8 mouse cellular contexts compared by ENCODE assay signal in genomic region chr2:30178711-30179110, GRCm38 (mm10). TPM values are rescaled to one million over a fixed set of nuclear protein-coding genes. Genes with fewer than 3 reads are reported as not detected.
DNase-seq lines count a peak whose midpoint lies in the region; ATAC-seq and TF ChIP-seq lines count a peak whose summit lies in the region.
"Not testable (repeated sequence)": the region's sequence is repeated elsewhere in the genome, so short reads cannot be mapped to it uniquely, and the experiment has no call there.

No protein-coding gene starts in this region.

- not testable (repeated sequence) for H3K36me3 ChIP-seq in MEL (ENCODE audit: control insufficient read depth in 1 of 2, insufficient read depth in 2 of 2, low read length in 2 of 2)
- peaks cover 37% of the 10 kb centered on the region for H3K36me3 ChIP-seq in forebrain, embryonic 10.5 days (replicated peaks)
- H3K36me3 ChIP-seq in heart, embryonic 12.5 days = peaks cover 36% of the 10 kb centered on the region
- H3K36me3 ChIP-seq in hindbrain, embryonic 16.5 days (ENCODE audit: control insufficient read depth, insufficient read depth, low read length) = peaks cover 12% of the 10 kb centered on the region
- peaks cover 18% of the 10 kb centered on the region for H3K36me3 ChIP-seq in liver, embryonic 16.5 days (ENCODE audit: control insufficient read depth, insufficient read depth)
- peaks cover 16% of the 10 kb centered on the region for H3K36me3 ChIP-seq in midbrain, embryonic 15.5 days (replicated peaks)
- H3K36me3 ChIP-seq in stomach, embryonic 14.5 days (ENCODE audit: control insufficient read depth, insufficient read depth, low read length) = peaks cover 29% of the 10 kb centered on the region

- not testable (repeated sequence) for H3K79me2 ChIP-seq in MEL (ENCODE audit: control insufficient read depth, insufficient read depth, low read length, poor library complexity)

- TF ChIP-seq CTCF in MEL (IDR thresholded peaks at IDR 0.05 in 2 of 3, conservative IDR thresholded peaks at IDR 0.05 in 1 of 3; ENCODE audit: control insufficient read depth in 1 of 3, insufficient read depth in 1 of 3, low read depth in 2 of 3, low read length in 3 of 3, poor library complexity in 1 of 3, severe bottlenecking in 1 of 3) = not testable (repeated sequence)
- peak; percentile 34 for TF ChIP-seq CTCF in left cerebral cortex, adult 2 months (IDR thresholded peaks at IDR 0.05)

- H3K4me2 ChIP-seq in heart, embryonic 12.5 days = peak overlapping the region; percentile 83
- H3K4me2 ChIP-seq in hindbrain, embryonic 16.5 days (ENCODE audit: low read length) = peak overlapping the region; percentile 86
- H3K4me2 ChIP-seq in liver, embryonic 16.5 days (ENCODE audit: low read depth, low read length) = peak overlapping the region; percentile 86
- H3K4me2 ChIP-seq in midbrain, embryonic 15.5 days = peak overlapping the region; percentile 78
- H3K4me2 ChIP-seq in stomach, embryonic 14.5 days (replicated peaks; ENCODE audit: low read depth, low read length) = peak overlapping the region; percentile 84

- not testable (repeated sequence) for H3K4me1 ChIP-seq in MEL (ENCODE audit: control insufficient read depth in 1 of 2, insufficient read depth in 2 of 2, low read length in 2 of 2); stomach, embryonic 14.5 days (ENCODE audit: control insufficient read depth, insufficient read depth, low read length)
- peaks cover 18% of the 10 kb centered on the region for H3K4me1 ChIP-seq in forebrain, embryonic 10.5 days
- peaks cover 10% of the 10 kb centered on the region for H3K4me1 ChIP-seq in heart, embryonic 12.5 days (replicated peaks)
- peaks cover 12% of the 10 kb centered on the region for H3K4me1 ChIP-seq in hindbrain, embryonic 16.5 days (ENCODE audit: control insufficient read depth, insufficient read depth, low read depth, low read length)
- H3K4me1 ChIP-seq in liver, embryonic 16.5 days (ENCODE audit: control insufficient read depth, low read depth, low read length) = peaks cover 16% of the 10 kb centered on the region
- H3K4me1 ChIP-seq in midbrain, embryonic 15.5 days = peaks cover 15% of the 10 kb centered on the region

- 61% methylated on average over 7 of the region's 7 CpGs for WGBS in forebrain, embryonic 10.5 days
- WGBS in heart, embryonic 12.5 days = 53% methylated on average over 7 of the region's 7 CpGs
- 32% methylated on average over 7 of the region's 7 CpGs for WGBS in hindbrain, embryonic 16.5 days
- whole genome bisulfite sequencing in liver, embryonic 16.5 days (ENCODE audit: insufficient replicate concordance) = 49% methylated on average over 7 of the region's 7 CpGs
- WGBS in midbrain, embryonic 15.5 days = 44% methylated on average over 7 of the region's 7 CpGs
- 55% methylated on average over 7 of the region's 7 CpGs for WGBS in stomach, embryonic 14.5 days

- H3K9ac ChIP-seq in MEL (ENCODE audit: control insufficient read depth, low read depth, low read length, poor library complexity, severe bottlenecking) = peak overlapping the region; percentile 2; the same call in 1 of the 2 replicates
- H3K9ac ChIP-seq in heart, embryonic 12.5 days; hindbrain, embryonic 16.5 days (ENCODE audit: low read depth, low read length); liver, embryonic 16.5 days (ENCODE audit: low read depth, low read length); midbrain, embryonic 15.5 days; stomach, embryonic 14.5 days (replicated peaks; ENCODE audit: low read depth, low read length): not testable (repeated sequence)

- ATAC-seq in heart, embryonic 12.5 days (ENCODE audit: insufficient number of reproducible peaks, low FRiP score); hindbrain, embryonic 16.5 days; liver, embryonic 16.5 days (ENCODE audit: low read depth); stomach, embryonic 14.5 days (ENCODE audit: insufficient number of reproducible peaks, insufficient read depth, low FRiP score, low read depth): not testable (repeated sequence)
- peak; percentile 22; the same call in 1 of the 2 replicates for ATAC-seq in midbrain, embryonic 15.5 days (replicated peaks)

- TF ChIP-seq RAD21 in MEL (IDR thresholded peaks at IDR 0.05; ENCODE audit: low read depth, low read length) = not testable (repeated sequence)

- H3K27ac ChIP-seq in MEL (ENCODE audit: control insufficient read depth, low read depth, low read length); heart, embryonic 12.5 days (ENCODE audit: poor library complexity, severe bottlenecking); liver, embryonic 16.5 days (ENCODE audit: low read length); midbrain, embryonic 15.5 days; stomach, embryonic 14.5 days (ENCODE audit: low read length): not testable (repeated sequence)
- peak overlapping the region; percentile 80 for H3K27ac ChIP-seq in forebrain, embryonic 10.5 days
- H3K27ac ChIP-seq in hindbrain, embryonic 16.5 days (ENCODE audit: low read depth, low read length) = peak overlapping the region; percentile 12; the same call in 1 of the 2 replicates
- H3K27ac ChIP-seq in left cerebral cortex, adult 2 months = peak overlapping the region; percentile 13; the same call in 1 of the 2 replicates

- not testable (repeated sequence) for H3K27me3 ChIP-seq in MEL (ENCODE audit: control insufficient read depth in 1 of 2, insufficient read depth in 2 of 2, low read length in 2 of 2); forebrain, embryonic 10.5 days (ENCODE audit: poor library complexity, severe bottlenecking); heart, embryonic 12.5 days (replicated peaks); hindbrain, embryonic 16.5 days (replicated peaks; ENCODE audit: control insufficient read depth, insufficient read depth, low read length); liver, embryonic 16.5 days (ENCODE audit: control insufficient read depth, insufficient read depth, low read depth, low read length); midbrain, embryonic 15.5 days (replicated peaks); stomach, embryonic 14.5 days (ENCODE audit: control insufficient read depth, insufficient read depth, low read length)

- H3K9me3 ChIP-seq in MEL (replicated peaks; ENCODE audit: insufficient read depth, low read length); forebrain, embryonic 10.5 days; heart, embryonic 12.5 days (replicated peaks); hindbrain, embryonic 16.5 days (ENCODE audit: control insufficient read depth, low read length); liver, embryonic 16.5 days (replicated peaks; ENCODE audit: control insufficient read depth, low read length); midbrain, embryonic 15.5 days; stomach, embryonic 14.5 days (ENCODE audit: control insufficient read depth, low read depth, low read length): not testable (repeated sequence)

- DNase-seq in MEL (ENCODE audit: low read depth, low spot score); forebrain, embryonic 10.5 days (ENCODE audit: extremely low spot score, low spot score); left cerebral cortex, adult 2 months (ENCODE audit: extremely low spot score in 1 of 2, low spot score in 2 of 2): not testable (repeated sequence)

- TF ChIP-seq POLR2A in MEL (IDR thresholded peaks at IDR 0.05; ENCODE audit: control insufficient read depth in 1 of 2, insufficient read depth in 1 of 2, low read depth in 1 of 2, low read length in 2 of 2, poor library complexity in 1 of 2) = not testable (repeated sequence)

- peak overlapping the region; percentile 38 to 45 for H3K4me3 ChIP-seq in MEL (ENCODE audit: control insufficient read depth in 1 of 2, insufficient read depth in 1 of 2, low read depth in 2 of 2, low read length in 2 of 2)
- peak overlapping the region; percentile 61 for H3K4me3 ChIP-seq in forebrain, embryonic 10.5 days
- peak overlapping the region; percentile 77 for H3K4me3 ChIP-seq in heart, embryonic 12.5 days
- H3K4me3 ChIP-seq in hindbrain, embryonic 16.5 days (ENCODE audit: low read length) = peak overlapping the region; percentile 61
- peak overlapping the region; percentile 59 for H3K4me3 ChIP-seq in left cerebral cortex, adult 2 months
- H3K4me3 ChIP-seq in liver, embryonic 16.5 days (ENCODE audit: low read depth, low read length) = peak overlapping the region; percentile 79
- H3K4me3 ChIP-seq in midbrain, embryonic 15.5 days = peak overlapping the region; percentile 69
- H3K4me3 ChIP-seq in stomach, embryonic 14.5 days (ENCODE audit: low read depth, low read length) = peak overlapping the region; percentile 87

- intact Hi-C loops in left cerebral cortex, adult 2 months (cut with DNase I) = loop anchor here (1.0 to 2.0 kb wide), 2 partner anchors 26 to 59 kb away; partner anchors contain the start of genes Kyat1 and Lrrc8a

- TF ChIP-seq EP300 in MEL (IDR thresholded peaks at IDR 0.05; ENCODE audit: low read depth in 1 of 2, low read length in 2 of 2) = not testable (repeated sequence)

RNA-seq across cellular contexts. Expression of gene Spout1, which starts 0.5 kb away (rescaled TPM):
- 68.0 and 83.6 TPM in 2 replicates for total RNA-seq in MEL (2012; rRNA removed)
- 100 to 1,000 TPM; 103 to 220 TPM for polyA plus RNA-seq in MEL (2012; ENCODE audit: insufficient read depth in 1 of 2, insufficient read length in 2 of 2, low read depth in 1 of 2, low replicate concordance in 2 of 2, missing spikeins in 1 of 2)
- polyA plus RNA-seq in forebrain, embryonic 10.5 days (2016; fragmentation: Nextera tagmentation; extraction: Ambion mirVana) = 92.5 and 96.1 TPM in 2 replicates
- 34.8 and 35.5 TPM in 2 replicates for polyA plus RNA-seq in heart, embryonic 12.5 days (2016; fragmentation: Nextera tagmentation; extraction: Ambion mirVana)
- 71.2 and 72.4 TPM in 2 replicates for polyA plus RNA-seq in hindbrain, embryonic 16.5 days (2015; fragmentation: Nextera tagmentation; extraction: Ambion mirVana)
- total RNA-seq in left cerebral cortex, adult 2 months (2021) = 10 to 100 TPM; 36.6 to 38.4 TPM
- 22.5 and 22.8 TPM in 2 replicates for polyA plus RNA-seq in liver, embryonic 16.5 days (2015; fragmentation: Nextera tagmentation; extraction: Ambion mirVana)
- 65.3 and 69.9 TPM in 2 replicates for polyA plus RNA-seq in midbrain, embryonic 15.5 days (2015; fragmentation: Nextera tagmentation; extraction: Ambion mirVana)
- polyA plus RNA-seq in stomach, embryonic 14.5 days (2014; fragmentation: Nextera tagmentation; extraction: Ambion mirVana) = 63.6 and 64.6 TPM in 2 replicates

RNA-seq across cellular contexts. Expression of gene Endog, which starts 7.4 kb away (rescaled TPM):
- total RNA-seq in MEL (2012; rRNA removed) = 27.2 and 27.9 TPM in 2 replicates
- 10 to 100 TPM in 1 of 2 experiments, not detected in 1; 19.4 TPM for polyA plus RNA-seq in MEL (2012; ENCODE audit: insufficient read depth in 1 of 2, insufficient read length in 2 of 2, low read depth in 1 of 2, low replicate concordance in 2 of 2, missing spikeins in 1 of 2)
- 17.1 and 17.9 TPM in 2 replicates for polyA plus RNA-seq in forebrain, embryonic 10.5 days (2016; fragmentation: Nextera tagmentation; extraction: Ambion mirVana)
- polyA plus RNA-seq in heart, embryonic 12.5 days (2016; fragmentation: Nextera tagmentation; extraction: Ambion mirVana) = 37.0 and 39.7 TPM in 2 replicates
- polyA plus RNA-seq in hindbrain, embryonic 16.5 days (2015; fragmentation: Nextera tagmentation; extraction: Ambion mirVana) = 24.0 and 29.2 TPM in 2 replicates
- 10 to 100 TPM; 20.9 to 21.4 TPM for total RNA-seq in left cerebral cortex, adult 2 months (2021)
- 16.4 and 19.8 TPM in 2 replicates for polyA plus RNA-seq in liver, embryonic 16.5 days (2015; fragmentation: Nextera tagmentation; extraction: Ambion mirVana)
- 19.5 and 20.4 TPM in 2 replicates for polyA plus RNA-seq in midbrain, embryonic 15.5 days (2015; fragmentation: Nextera tagmentation; extraction: Ambion mirVana)
- 21.9 and 24.8 TPM in 2 replicates for polyA plus RNA-seq in stomach, embryonic 14.5 days (2014; fragmentation: Nextera tagmentation; extraction: Ambion mirVana)

RNA-seq across cellular contexts. Expression of gene Kyat1, which starts 26.9 kb away (rescaled TPM):
- total RNA-seq in MEL (2012; rRNA removed) = 9.5 and 10.3 TPM in 2 replicates
- 10 to 100 TPM in 1 of 2 experiments, not detected in 1; 14.9 TPM for polyA plus RNA-seq in MEL (2012; ENCODE audit: insufficient read depth in 1 of 2, insufficient read length in 2 of 2, low read depth in 1 of 2, low replicate concordance in 2 of 2, missing spikeins in 1 of 2)
- 7.0 and 8.6 TPM in 2 replicates for polyA plus RNA-seq in forebrain, embryonic 10.5 days (2016; fragmentation: Nextera tagmentation; extraction: Ambion mirVana)
- 14.0 and 14.9 TPM in 2 replicates for polyA plus RNA-seq in heart, embryonic 12.5 days (2016; fragmentation: Nextera tagmentation; extraction: Ambion mirVana)
- polyA plus RNA-seq in hindbrain, embryonic 16.5 days (2015; fragmentation: Nextera tagmentation; extraction: Ambion mirVana) = 14.8 and 15.2 TPM in 2 replicates
- 10 to 100 TPM; 14.3 to 15.2 TPM for total RNA-seq in left cerebral cortex, adult 2 months (2021)
- polyA plus RNA-seq in liver, embryonic 16.5 days (2015; fragmentation: Nextera tagmentation; extraction: Ambion mirVana) = 13.1 and 14.2 TPM in 2 replicates
- polyA plus RNA-seq in midbrain, embryonic 15.5 days (2015; fragmentation: Nextera tagmentation; extraction: Ambion mirVana) = 15.0 and 16.8 TPM in 2 replicates
- 13.9 and 15.7 TPM in 2 replicates for polyA plus RNA-seq in stomach, embryonic 14.5 days (2014; fragmentation: Nextera tagmentation; extraction: Ambion mirVana)

RNA-seq across cellular contexts. Expression of gene Tbc1d13, which starts 45.2 kb away (rescaled TPM):
- 49.1 and 62.4 TPM in 2 replicates for total RNA-seq in MEL (2012; rRNA removed)
- polyA plus RNA-seq in MEL (2012; ENCODE audit: insufficient read depth in 1 of 2, insufficient read length in 2 of 2, low read depth in 1 of 2, low replicate concordance in 2 of 2, missing spikeins in 1 of 2) = 10 to 100 TPM in 1 of 2 experiments, not detected in 1; 78.5 TPM
- 7.8 and 8.6 TPM in 2 replicates for polyA plus RNA-seq in forebrain, embryonic 10.5 days (2016; fragmentation: Nextera tagmentation; extraction: Ambion mirVana)
- 5.4 and 5.8 TPM in 2 replicates for polyA plus RNA-seq in heart, embryonic 12.5 days (2016; fragmentation: Nextera tagmentation; extraction: Ambion mirVana)
- polyA plus RNA-seq in hindbrain, embryonic 16.5 days (2015; fragmentation: Nextera tagmentation; extraction: Ambion mirVana) = 8.8 and 10.0 TPM in 2 replicates
- 10 to 100 TPM; 49.6 to 53.3 TPM for total RNA-seq in left cerebral cortex, adult 2 months (2021)
- polyA plus RNA-seq in liver, embryonic 16.5 days (2015; fragmentation: Nextera tagmentation; extraction: Ambion mirVana) = 1.7 and 2.3 TPM in 2 replicates
- polyA plus RNA-seq in midbrain, embryonic 15.5 days (2015; fragmentation: Nextera tagmentation; extraction: Ambion mirVana) = 12.3 and 13.7 TPM in 2 replicates
- polyA plus RNA-seq in stomach, embryonic 14.5 days (2014; fragmentation: Nextera tagmentation; extraction: Ambion mirVana) = 12.0 and 12.4 TPM in 2 replicates

RNA-seq across cellular contexts. Expression of gene Zer1, which starts 54.3 kb away (rescaled TPM):
- 3.9 and 4.3 TPM in 2 replicates for total RNA-seq in MEL (2012; rRNA removed)
- polyA plus RNA-seq in MEL (2012; ENCODE audit: insufficient read depth in 1 of 2, insufficient read length in 2 of 2, low read depth in 1 of 2, low replicate concordance in 2 of 2, missing spikeins in 1 of 2) = 10 to 100 TPM in 1 of 2 experiments, not detected in 1; 14.0 TPM
- 6.3 and 6.6 TPM in 2 replicates for polyA plus RNA-seq in forebrain, embryonic 10.5 days (2016; fragmentation: Nextera tagmentation; extraction: Ambion mirVana)
- polyA plus RNA-seq in heart, embryonic 12.5 days (2016; fragmentation: Nextera tagmentation; extraction: Ambion mirVana) = 5.7 and 6.1 TPM in 2 replicates
- 10.4 and 11.3 TPM in 2 replicates for polyA plus RNA-seq in hindbrain, embryonic 16.5 days (2015; fragmentation: Nextera tagmentation; extraction: Ambion mirVana)
- 100 to 1,000 TPM; 163 to 171 TPM for total RNA-seq in left cerebral cortex, adult 2 months (2021)
- polyA plus RNA-seq in liver, embryonic 16.5 days (2015; fragmentation: Nextera tagmentation; extraction: Ambion mirVana) = 2.3 and 2.5 TPM in 2 replicates
- 16.5 and 17.7 TPM in 2 replicates for polyA plus RNA-seq in midbrain, embryonic 15.5 days (2015; fragmentation: Nextera tagmentation; extraction: Ambion mirVana)
- polyA plus RNA-seq in stomach, embryonic 14.5 days (2014; fragmentation: Nextera tagmentation; extraction: Ambion mirVana) = 11.3 and 13.6 TPM in 2 replicates
